Mouse (Mus musculus) cortical plate, adult 2 months (tissue): ENCODE data around the gene Nwd1. TPM values are rescaled to one million over a fixed set of nuclear protein-coding genes. Genes with fewer than 3 reads are reported as not detected.

Experiments
- H3K27ac ChIP-seq: fragments of 200-500 bp; 2 replicates; pipeline ENCODE4 v1.5.1; 2012; ENCODE audit warnings: low read length, control low read depth, inconsistent platforms; ENCODE audit not compliant: insufficient read depth
- H3K4me1 ChIP-seq: fragments of 200-500 bp; 2 replicates; pipeline ENCODE4 v1.6.1; 2011; ENCODE audit warnings: low read length; ENCODE audit not compliant: control insufficient read depth, insufficient read depth
- H3K4me3 ChIP-seq: fragments of 200-500 bp; 2 replicates; pipeline ENCODE4 v1.5.1; 2011; ENCODE audit warnings: mild to moderate bottlenecking, low read length, control low read depth; ENCODE audit not compliant: insufficient read depth
- CTCF ChIP-seq: fragments of 200-500 bp; IDR thresholded peaks from 2 replicates; pipeline ENCODE4 v1.5.1; 2011; ENCODE audit warnings: mild to moderate bottlenecking, control low read depth, low read length; ENCODE audit not compliant: insufficient read depth; ENCODE audit errors: extremely low read depth
- POLR2A ChIP-seq: fragments of 200-500 bp; IDR thresholded peaks from 2 replicates; pipeline ENCODE4 v1.6.1; 2011; ENCODE audit warnings: mild to moderate bottlenecking, low read length, control low read depth; ENCODE audit not compliant: insufficient read depth; ENCODE audit errors: extremely low read depth
- polyA plus RNA-seq: library from polyadenylated mRNA; depleted of rRNA; stranded (reverse); fragments of >200 nt; gene quantifications from 2 replicates; pipeline ENCODE4 v1.2.3, GENCODE M21; 2012; rRNA removed

The Nwd1 gene
- polyA plus RNA-seq, 1 experiment: 17.7 TPM

DNA sequence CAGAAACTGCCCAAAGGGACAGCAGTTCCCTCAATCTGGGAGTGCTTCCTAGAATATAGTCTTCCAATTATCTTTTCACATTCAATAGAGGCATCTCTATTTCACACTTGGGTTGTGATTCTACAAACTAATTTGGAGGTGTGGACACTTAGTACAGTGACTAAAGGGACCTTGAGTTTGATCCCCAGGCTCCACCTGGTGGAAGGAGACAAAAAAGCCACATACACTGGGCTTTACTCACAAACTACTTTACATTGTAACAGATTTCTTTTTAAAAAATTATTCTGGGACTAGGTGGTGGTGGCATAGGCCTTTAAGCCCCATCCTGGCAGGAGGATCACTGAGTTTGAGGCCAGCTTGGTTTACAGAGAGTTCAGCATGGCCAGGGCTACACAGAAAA is 111.8 kb downstream of the Nwd1 start:
- TF ChIP-seq POLR2A: no peak
- TF ChIP-seq CTCF: no peak
- H3K4me1 ChIP-seq: no peaks in the 10 kb centered on the region
- no peak overlapping the region for H3K27ac ChIP-seq
- no peak overlapping the region for H3K4me3 ChIP-seq

DNA sequence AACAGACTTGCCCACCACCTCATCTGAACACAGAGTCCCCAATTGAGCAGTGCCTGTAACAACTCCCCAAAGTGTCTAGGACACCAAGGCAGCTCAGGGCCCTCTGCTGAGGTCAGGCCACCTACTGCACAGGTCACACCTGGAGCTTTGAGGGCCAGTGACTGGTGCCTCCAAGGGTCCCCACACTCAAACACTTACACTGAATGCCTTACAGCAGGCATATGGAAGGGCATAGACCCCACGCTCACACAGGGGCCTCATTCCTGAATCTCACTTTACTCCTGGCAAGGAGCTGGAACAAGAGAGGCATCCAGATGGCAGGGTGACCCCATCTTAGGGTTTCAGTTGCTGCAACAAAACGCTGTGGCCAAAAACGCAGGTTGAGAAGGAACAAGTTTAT is 113.7 kb downstream of the Nwd1 start:
- Histone ChIP-seq H3K4me3 (no peak overlapping the region), H3K27ac (no peak overlapping the region), H3K4me1 (no peaks in the 10 kb centered on the region)
- TF ChIP-seq CTCF: no peak
- no peak for TF ChIP-seq POLR2A

DNA sequence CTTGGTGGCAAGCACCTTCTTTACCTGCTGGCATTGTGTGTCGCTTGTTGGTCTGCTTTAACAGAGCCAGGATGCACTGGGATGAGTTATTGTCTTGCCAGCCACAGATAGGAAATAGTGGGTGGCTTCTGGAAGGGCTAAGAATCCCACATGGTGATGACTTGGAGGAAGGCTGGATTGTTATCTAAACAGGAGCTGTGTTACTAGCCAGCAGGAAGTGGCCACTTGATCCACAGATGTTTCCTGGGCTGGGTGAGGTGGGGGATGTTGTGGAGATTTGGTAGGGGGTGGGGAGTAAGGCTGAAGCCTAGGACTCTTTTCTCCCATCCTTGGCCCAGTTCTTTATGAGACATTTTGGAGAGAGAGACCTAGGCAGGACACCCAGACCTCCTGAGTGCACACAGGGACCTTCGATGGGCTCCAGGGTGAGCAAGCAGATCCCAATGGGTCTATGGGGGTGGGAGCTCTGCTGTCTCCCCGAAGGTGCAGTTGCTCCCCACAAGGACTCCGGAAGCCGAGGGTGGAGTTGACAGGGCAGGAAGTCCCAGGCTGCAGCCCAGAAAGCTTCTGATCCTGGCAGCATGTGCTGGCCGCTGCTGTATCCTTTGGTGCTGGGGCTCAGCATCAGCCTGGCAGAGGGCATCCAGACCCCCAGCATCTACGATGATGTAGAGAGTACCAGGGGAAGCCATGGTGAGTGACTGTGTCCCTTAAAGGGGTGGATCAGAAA is 115.0 kb downstream of the Nwd1 start, which contains the start of gene F2rl3:
Gene F2rl3 (plus strand): TSS at position 559 of the 730 bp plus-strand sequence.
- Histone ChIP-seq H3K27ac (no peak within 1 kb of the TSS), H3K4me1 (no peaks in the 10 kb centered on the region), H3K4me3 (no peak within 1 kb of the TSS)
- TF ChIP-seq POLR2A: no peak

DNA sequence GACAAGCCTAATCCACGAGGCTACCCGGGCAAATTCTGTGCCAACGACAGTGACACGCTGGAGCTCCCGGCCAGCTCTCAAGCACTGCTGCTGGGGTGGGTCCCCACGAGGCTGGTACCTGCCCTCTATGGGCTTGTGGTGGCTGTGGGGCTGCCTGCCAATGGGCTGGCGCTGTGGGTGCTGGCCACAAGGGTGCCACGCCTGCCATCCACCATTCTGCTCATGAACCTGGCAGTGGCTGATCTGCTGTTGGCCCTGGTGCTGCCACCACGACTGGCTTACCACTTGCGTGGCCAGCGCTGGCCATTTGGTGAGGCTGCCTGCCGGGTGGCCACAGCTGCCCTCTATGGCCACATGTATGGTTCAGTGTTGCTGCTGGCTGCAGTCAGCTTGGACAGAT is 115.8 kb downstream of the Nwd1 start:
- TF ChIP-seq POLR2A: no peak
- no peak for TF ChIP-seq CTCF
- Histone ChIP-seq H3K27ac (no peak overlapping the region), H3K4me3 (no peak overlapping the region), H3K4me1 (no peaks in the 10 kb centered on the region)

GRCm38 (mm10) chr8:72765696-72766095 is 119.2 kb downstream of the Nwd1 start:
- Histone ChIP-seq H3K4me1 (no peaks in the 10 kb centered on the region), H3K4me3 (no peak overlapping the region), H3K27ac (no peak overlapping the region)
- TF ChIP-seq CTCF (no peak), POLR2A (no peak)

- TF ChIP-seq POLR2A (no peak), CTCF (no peak)
- H3K27ac ChIP-seq: no peak overlapping the region
These were observed 120.3 kb downstream of the Nwd1 start for GRCm38 (mm10) chr8:72766777-72767176.

More at GRCm38 (mm10) chr8:72766777-72767176, 120.3 kb downstream of the Nwd1 start:
- Histone ChIP-seq H3K4me1 (no peaks in the 10 kb centered on the region), H3K4me3 (no peak overlapping the region)

Other genes starting within 250 kb of the Nwd1 start
- gene Eps15l1, start 225.3 kb upstream of the Nwd1 start, polyA plus RNA-seq: 71.4 and 72.9 TPM in 2 replicates
- gene Calr3, start 202.8 kb upstream of the Nwd1 start, polyA plus RNA-seq: 0.68 and 0.81 TPM in 2 replicates
- 8.1 and 8.9 TPM in 2 replicates for gene 1700030K09Rik, start 202.8 kb upstream of the Nwd1 start, polyA plus RNA-seq
- gene Cherp, start 171.5 kb upstream of the Nwd1 start, polyA plus RNA-seq: 44.0 and 47.3 TPM in 2 replicates
- 35.9 and 37.0 TPM in 2 replicates for gene Slc35e1, start 154.1 kb upstream of the Nwd1 start, polyA plus RNA-seq
- gene Med26, start 98.4 kb upstream of the Nwd1 start, polyA plus RNA-seq: 7.7 and 8.3 TPM in 2 replicates
- gene Smim7, start 75.6 kb upstream of the Nwd1 start, polyA plus RNA-seq: 88.6 and 89.2 TPM in 2 replicates
- gene Tmem38a, start 74.7 kb upstream of the Nwd1 start, polyA plus RNA-seq: 171 and 175 TPM in 2 replicates
- 114 TPM in 2 replicates for gene Sin3b, start 76.6 kb downstream of the Nwd1 start, polyA plus RNA-seq
- 0.23 and 0.38 TPM in 2 replicates for gene F2rl3, start 115.2 kb downstream of the Nwd1 start, polyA plus RNA-seq